Mouse (Mus musculus) MEL (cell line): ENCODE results near the gene Olfr1447. TPM values are rescaled to one million over a fixed set of nuclear protein-coding genes. Genes with fewer than 3 reads are reported as not detected.

Experiments used
- polyA plus RNA-seq, 2 experiments: library from polyadenylated mRNA; stranded (reverse) in 1 of 2; unstranded in 1 of 2; fragments of >175 nt in 1 of 2; fragments of >200 nt in 1 of 2; gene quantifications; 2 replicates each; pipeline versions ENCODE4 v1.2.1 to v1.2.4; 2012; ENCODE audit warnings: low replicate concordance in 2 of 2, low read depth in 1 of 2; ENCODE audit not compliant: insufficient read length in 2 of 2, insufficient read depth in 1 of 2, missing spikeins in 1 of 2
- total RNA-seq: library from RNA; depleted of rRNA; stranded (reverse); fragments of 300-350 nt; gene quantifications from 2 replicates; pipeline ENCODE4 v1.2.3, GENCODE M21; 2012; rRNA removed

Gene Olfr1447
- total and polyA plus RNA-seq, 3 experiments, result not detected

Other genes with a start within 250 kb of the Olfr1447 start
- not detected in 2 replicates for gene Olfr1442, start 233.3 kb downstream of the Olfr1447 start, total RNA-seq
- not detected for gene Olfr1442, start 233.3 kb downstream of the Olfr1447 start, polyA plus RNA-seq
- not detected in 2 replicates for gene Olfr1443, start 225.6 kb downstream of the Olfr1447 start, total RNA-seq
- gene Olfr1443, start 225.6 kb downstream of the Olfr1447 start, polyA plus RNA-seq, result not detected
- not detected in 2 replicates for gene Keg1, start 208.0 kb downstream of the Olfr1447 start, total RNA-seq
- gene Keg1, start 208.0 kb downstream of the Olfr1447 start, polyA plus RNA-seq, result not detected
- 2.5 and 3.2 TPM in 2 replicates for gene Cntf, start 138.1 kb downstream of the Olfr1447 start, total RNA-seq
- gene Cntf, start 138.1 kb downstream of the Olfr1447 start, polyA plus RNA-seq, result 1 to 10 TPM in 1 of 2 experiments, not detected in 1; 8.2 TPM
- 31.6 and 32.3 TPM in 2 replicates for gene Zfp91, start 107.6 kb downstream of the Olfr1447 start, total RNA-seq
- 100 to 1,000 TPM in 1 of 2 experiments, 10 to 100 TPM in 1; 51.7 to 148 TPM for gene Zfp91, start 107.6 kb downstream of the Olfr1447 start, polyA plus RNA-seq
- gene Lpxn, start 107.5 kb downstream of the Olfr1447 start, total RNA-seq, result 9.9 and 12.9 TPM in 2 replicates
- gene Lpxn, start 107.5 kb downstream of the Olfr1447 start, polyA plus RNA-seq, result 10 to 100 TPM in 1 of 2 experiments, not detected in 1; 12.3 TPM
- not detected in 2 replicates for gene Gm5244, start 57.1 kb downstream of the Olfr1447 start, total RNA-seq
- gene Gm5244, start 57.1 kb downstream of the Olfr1447 start, polyA plus RNA-seq, result under 1 TPM in 1 of 2 experiments, not detected in 1; 0.13 TPM
- gene Olfr1444, start 46.5 kb downstream of the Olfr1447 start, total RNA-seq, result not detected in 2 replicates
- under 1 TPM in 1 of 2 experiments, not detected in 1; 0.04 TPM for gene Olfr1444, start 46.5 kb downstream of the Olfr1447 start, polyA plus RNA-seq
- not detected in 2 replicates for gene Olfr1445, start 19.9 kb downstream of the Olfr1447 start, total RNA-seq
- gene Olfr1445, start 19.9 kb downstream of the Olfr1447 start, polyA plus RNA-seq, result not detected
- gene Olfr1446, start 10.2 kb downstream of the Olfr1447 start, total RNA-seq, result not detected in 2 replicates
- gene Olfr1446, start 10.2 kb downstream of the Olfr1447 start, polyA plus RNA-seq, result not detected
- not detected in 2 replicates for gene Olfr1448, start 20.7 kb upstream of the Olfr1447 start, total RNA-seq
- gene Olfr1448, start 20.7 kb upstream of the Olfr1447 start, polyA plus RNA-seq, result not detected
- gene Olfr1449, start 27.1 kb upstream of the Olfr1447 start, total RNA-seq, result not detected in 2 replicates
- not detected for gene Olfr1449, start 27.1 kb upstream of the Olfr1447 start, polyA plus RNA-seq
- gene Olfr1450, start 46.5 kb upstream of the Olfr1447 start, total RNA-seq, result not detected in 2 replicates
- not detected for gene Olfr1450, start 46.5 kb upstream of the Olfr1447 start, polyA plus RNA-seq
- not detected in 2 replicates for gene Olfr1451, start 91.3 kb upstream of the Olfr1447 start, total RNA-seq
- gene Olfr1451, start 91.3 kb upstream of the Olfr1447 start, polyA plus RNA-seq, result not detected
- not detected in 2 replicates for gene Olfr1453, start 124.6 kb upstream of the Olfr1447 start, total RNA-seq
- not detected for gene Olfr1453, start 124.6 kb upstream of the Olfr1447 start, polyA plus RNA-seq
- not detected in 2 replicates for gene Olfr1454, start 156.9 kb upstream of the Olfr1447 start, total RNA-seq
- not detected for gene Olfr1454, start 156.9 kb upstream of the Olfr1447 start, polyA plus RNA-seq
- gene Olfr1457, start 194.1 kb upstream of the Olfr1447 start, total RNA-seq, result not detected in 2 replicates
- not detected for gene Olfr1457, start 194.1 kb upstream of the Olfr1447 start, polyA plus RNA-seq
- gene Olfr1458, start 203.0 kb upstream of the Olfr1447 start, total RNA-seq, result not detected in 2 replicates
- gene Olfr1458, start 203.0 kb upstream of the Olfr1447 start, polyA plus RNA-seq, result not detected
- gene Olfr1459, start 245.8 kb upstream of the Olfr1447 start, total RNA-seq, result 1.5 and 1.9 TPM in 2 replicates
- gene Olfr1459, start 245.8 kb upstream of the Olfr1447 start, polyA plus RNA-seq, result 1 to 10 TPM in 1 of 2 experiments, not detected in 1; 5.8 TPM